Mouse (Mus musculus) liver, embryonic 13.5 days (tissue): ENCODE results near the gene Hibadh. TPM values are rescaled to one million over a fixed set of nuclear protein-coding genes. Genes with fewer than 3 reads are reported as not detected.
"Not testable (repeated sequence)": the region's sequence is repeated elsewhere in the genome, so short reads cannot be mapped to it uniquely, and the experiment has no call there.

Experiments used
- ATAC-seq: fragments of 200-750 bp; cut with Nextera tagmentation; 2 replicates; pipeline ENCODE4 v1.8.0; 2017; ENCODE audit warnings: low read depth, mild to moderate bottlenecking, moderate number of reproducible peaks, moderate library complexity
- DNase-seq: peaks from one replicate; pipeline ENCODE4 v3.0.0; 2022
- H3K27ac ChIP-seq: fragments of 300-500 bp; sonication (generic); 2 replicates; pipeline ENCODE4 v1.5.1; 2015; ENCODE audit warnings: moderate library complexity, mild to moderate bottlenecking, inconsistent platforms
- H3K27me3 ChIP-seq: fragments of 300-500 bp; sonication (generic); 2 replicates; pipeline ENCODE4 v1.6.1; 2015; ENCODE audit warnings: mild to moderate bottlenecking, inconsistent platforms
- H3K36me3 ChIP-seq: fragments of 300-500 bp; sonication (generic); 2 replicates; pipeline ENCODE4 v1.6.1; 2015; ENCODE audit warnings: mild to moderate bottlenecking, inconsistent platforms
- H3K4me1 ChIP-seq: fragments of 300-500 bp; sonication (generic); replicated peaks from 2 replicates; pipeline ENCODE4 v1.6.1; 2015; ENCODE audit warnings: inconsistent platforms
- H3K4me2 ChIP-seq: fragments of 300-500 bp; sonication (generic); 2 replicates; pipeline ENCODE4 v1.6.1; 2015; ENCODE audit warnings: inconsistent platforms, mild to moderate bottlenecking, moderate library complexity
- H3K4me3 ChIP-seq: fragments of 300-500 bp; sonication (generic); replicated peaks from 2 replicates; pipeline ENCODE4 v1.5.1; 2015; ENCODE audit warnings: mild to moderate bottlenecking, inconsistent platforms
- H3K9ac ChIP-seq: fragments of 300-500 bp; sonication (generic); 2 replicates; pipeline ENCODE4 v1.6.1; 2015; ENCODE audit warnings: mild to moderate bottlenecking, inconsistent platforms
- H3K9me3 ChIP-seq: fragments of 300-500 bp; sonication (generic); replicated peaks from 2 replicates; pipeline ENCODE4 v1.6.1; 2016; ENCODE audit warnings: inconsistent platforms
- WGBS: fragments of 180-500 bp; shearing (Covaris S2); methylation state at CpG from one replicate; pipeline ENCODE4 v1.1.7; 2015; ENCODE audit not compliant: insufficient replicate concordance; 5-methylcytosine and 5-hydroxymethylcytosine counted together
- polyA plus RNA-seq: library from polyadenylated mRNA; unstranded; fragments of >200 nt; fragmentation: Nextera tagmentation; extraction: Ambion mirVana; gene quantifications from 2 replicates; pipeline ENCODE4 v1.2.1, GENCODE M21; 2015

The Hibadh gene
- polyA plus RNA-seq, 1 experiment from 2014 or later = 61.6 TPM

- 57% methylated on average over 8 of the region's 8 CpGs for WGBS
- no peak overlapping the region for H3K4me3 ChIP-seq
Observed at GRCm38 (mm10) chr6:52671791-52672190, 31.6 kb upstream of the Hibadh start.

GRCm38 (mm10) chr6:52669878-52670277 lies 29.7 kb upstream of the Hibadh start:
- not testable (repeated sequence) for H3K4me1 ChIP-seq, H3K4me2 ChIP-seq, H3K9me3 ChIP-seq, ATAC-seq, H3K9ac ChIP-seq, H3K36me3 ChIP-seq, DNase-seq, H3K4me3 ChIP-seq, H3K27me3 ChIP-seq, H3K27ac ChIP-seq
- WGBS = 20% methylated on average over 2 of the region's 2 CpGs

More at GRCm38 (mm10) chr6:52671791-52672190, 31.6 kb upstream of the Hibadh start:
- Histone ChIP-seq H3K4me2 (no peak overlapping the region), H3K9me3 (no peaks in the 10 kb centered on the region), H3K4me1 (no peaks in the 10 kb centered on the region), H3K36me3 (no peaks in the 10 kb centered on the region), H3K9ac (no peak overlapping the region), H3K27ac (no peak overlapping the region), H3K27me3 (no peaks in the 10 kb centered on the region)
- no peak for DNase-seq
- ATAC-seq = no peak

GRCm38 (mm10) chr6:52667641-52668040 lies 27.5 kb upstream of the Hibadh start:
- 61% methylated on average over 3 of the region's 3 CpGs for WGBS
- ATAC-seq (no peak), DNase-seq (no peak)
- Histone ChIP-seq H3K9me3 (no peaks in the 10 kb centered on the region), H3K9ac (no peak overlapping the region), H3K36me3 (no peaks in the 10 kb centered on the region), H3K4me1 (no peaks in the 10 kb centered on the region), H3K27ac (no peak overlapping the region), H3K4me3 (no peak overlapping the region), H3K27me3 (no peaks in the 10 kb centered on the region), H3K4me2 (no peak overlapping the region)

GRCm38 (mm10) chr6:52663021-52663420 lies 22.8 kb upstream of the Hibadh start:
- ATAC-seq (no peak), DNase-seq (no peak)
- Histone ChIP-seq H3K4me2 (no peak overlapping the region), H3K9me3 (no peaks in the 10 kb centered on the region), H3K27ac (no peak overlapping the region), H3K36me3 (no peaks in the 10 kb centered on the region), H3K4me1 (no peaks in the 10 kb centered on the region), H3K4me3 (no peak overlapping the region), H3K9ac (no peak overlapping the region), H3K27me3 (no peaks in the 10 kb centered on the region)
- WGBS = 29% methylated on average over 5 of the region's 5 CpGs

- no peak overlapping the region for H3K4me3 ChIP-seq
- no peak for DNase-seq
- H3K9ac ChIP-seq = no peak overlapping the region
- H3K36me3 ChIP-seq = no peaks in the 10 kb centered on the region
- H3K27ac ChIP-seq = no peak overlapping the region
- no peak for ATAC-seq
- H3K4me2 ChIP-seq = no peak overlapping the region
- WGBS = 76% methylated on average over 4 of the region's 4 CpGs
- 0 out of 2 replicates have a peak, but pooled peaks cover 3% of the 10 kb centered on the region for H3K27me3 ChIP-seq
- no peaks in the 10 kb centered on the region for H3K9me3 ChIP-seq
- no peaks in the 10 kb centered on the region for H3K4me1 ChIP-seq
Observed at GRCm38 (mm10) chr6:52655266-52655665, 15.1 kb upstream of the Hibadh start.

- Histone ChIP-seq H3K9ac (no peak overlapping the region), H3K27me3 (0 out of 2 replicates have a peak, but pooled peaks cover 3% of the 10 kb centered on the region), H3K9me3 (no peaks in the 10 kb centered on the region), H3K4me1 (no peaks in the 10 kb centered on the region), H3K27ac (no peak overlapping the region), H3K36me3 (no peaks in the 10 kb centered on the region), H3K4me3 (no peak overlapping the region), H3K4me2 (no peak overlapping the region)
- no peak for ATAC-seq
- DNase-seq = no peak
- 70% methylated on average over 11 of the region's 11 CpGs for WGBS
Observed at GRCm38 (mm10) chr6:52648806-52649205, 8.6 kb upstream of the Hibadh start.

- no peak overlapping the region for H3K9ac ChIP-seq
- H3K36me3 ChIP-seq = no peaks in the 10 kb centered on the region
- H3K9me3 ChIP-seq = no peaks in the 10 kb centered on the region
- 82% methylated on average over 6 of the region's 6 CpGs for WGBS
- H3K4me1 ChIP-seq = no peaks in the 10 kb centered on the region
- 0 out of 2 replicates have a peak, but pooled peaks cover 3% of the 10 kb centered on the region for H3K27me3 ChIP-seq
- H3K4me2 ChIP-seq = no peak overlapping the region
- no peak overlapping the region for H3K27ac ChIP-seq
- DNase-seq = no peak
- no peak overlapping the region for H3K4me3 ChIP-seq
- no peak for ATAC-seq
Observed at GRCm38 (mm10) chr6:52648031-52648430, 7.8 kb upstream of the Hibadh start.

- Histone ChIP-seq H3K4me3 (no peak overlapping the region), H3K27me3 (no peaks in the 10 kb centered on the region), H3K4me2 (no peak overlapping the region), H3K9me3 (no peaks in the 10 kb centered on the region), H3K4me1 (peaks cover 3% of the 10 kb centered on the region), H3K27ac (no peak overlapping the region), H3K9ac (no peak overlapping the region), H3K36me3 (no peaks in the 10 kb centered on the region)
- no peak for ATAC-seq
- 43% methylated on average over 5 of the region's 5 CpGs for WGBS
- no peak for DNase-seq
Observed at GRCm38 (mm10) chr6:52645926-52646325, 5.7 kb upstream of the Hibadh start.

GRCm38 (mm10) chr6:52642152-52642551 lies 2.0 kb upstream of the Hibadh start:
- H3K9ac ChIP-seq = no peak overlapping the region
- no peaks in the 10 kb centered on the region for H3K9me3 ChIP-seq
- ATAC-seq (no peak), DNase-seq (no peak)
- no peak overlapping the region for H3K27ac ChIP-seq
- H3K4me3 ChIP-seq = no peak overlapping the region
- peaks cover 24% of the 10 kb centered on the region for H3K4me1 ChIP-seq
- H3K27me3 ChIP-seq = no peaks in the 10 kb centered on the region
- 65% methylated on average over 7 of the region's 7 CpGs for WGBS
- no peak overlapping the region for H3K4me2 ChIP-seq
- no peaks in the 10 kb centered on the region for H3K36me3 ChIP-seq

- Histone ChIP-seq H3K9me3 (no peaks in the 10 kb centered on the region), H3K9ac (no peak overlapping the region), H3K27me3 (no peaks in the 10 kb centered on the region), H3K27ac (no peak overlapping the region; the same call in 1 of the 2 replicates), H3K4me1 (peaks cover 24% of the 10 kb centered on the region), H3K36me3 (no peaks in the 10 kb centered on the region), H3K4me3 (no peak overlapping the region), H3K4me2 (no peak overlapping the region)
- ATAC-seq (no peak), DNase-seq (no peak)
- WGBS = 73% methylated on average over 3 of the region's 3 CpGs
Observed at GRCm38 (mm10) chr6:52641076-52641475, 887 bp upstream of the Hibadh start.

- 1% methylated on average over 28 of the region's 28 CpGs for WGBS
- Histone ChIP-seq H3K27ac (peak overlapping the region; percentile 83), H3K9me3 (no peaks in the 10 kb centered on the region), H3K9ac (peak overlapping the region; percentile 86), H3K27me3 (no peaks in the 10 kb centered on the region), H3K36me3 (no peaks in the 10 kb centered on the region), H3K4me2 (peak overlapping the region; percentile 87), H3K4me1 (peaks cover 28% of the 10 kb centered on the region), H3K4me3 (peak overlapping the region; percentile 80)
- no peak for DNase-seq
- peak; percentile 36 for ATAC-seq
Observed at GRCm38 (mm10) chr6:52639546-52640223, 504 bp downstream of the Hibadh start.
